Mouse (Mus musculus): ENCODE data around the gene Cnppd1. TPM values are rescaled to one million over a fixed set of nuclear protein-coding genes. Genes with fewer than 3 reads are reported as not detected.

Gene Cnppd1
- polyA plus RNA-seq, 1 experiment from 2014 or later, result 42.4 TPM

- WGBS, result 81% methylated on average over 4 of the region's 4 CpGs
- H3K27me3 ChIP-seq (ENCODE audit: control insufficient read depth, insufficient read depth, low read length), result no peaks in the 10 kb centered on the region
- no peak overlapping the region for H3K4me3 ChIP-seq (replicated peaks; ENCODE audit: low read length)
- no peak overlapping the region for H3K4me2 ChIP-seq (replicated peaks)
- peaks cover 65% of the 10 kb centered on the region for H3K36me3 ChIP-seq (replicated peaks; ENCODE audit: control insufficient read depth, insufficient read depth)
- peaks cover 15% of the 10 kb centered on the region for H3K4me1 ChIP-seq (replicated peaks; ENCODE audit: control insufficient read depth, insufficient read depth, low read length)
- ATAC-seq (ENCODE audit: low FRiP score) (no peak), DNase-seq (ENCODE audit: low spot score) (no peak)
- H3K27ac ChIP-seq, result no peak overlapping the region
- H3K9ac ChIP-seq, result no peak overlapping the region
- H3K9me3 ChIP-seq (ENCODE audit: control insufficient read depth, low read length), result no peaks in the 10 kb centered on the region
Measured at GRCm38 (mm10) chr1:75181377-75181870, 38.9 kb upstream of the Cnppd1 start.

GRCm38 (mm10) chr1:75180741-75181140, 38.2 kb upstream of the Cnppd1 start:
- peaks cover 15% of the 10 kb centered on the region for H3K4me1 ChIP-seq (replicated peaks; ENCODE audit: control insufficient read depth, insufficient read depth, low read length)
- 36% methylated on average over 7 of the region's 7 CpGs for WGBS
- peak overlapping the region; percentile 45; the same call in 1 of the 2 replicates for H3K4me3 ChIP-seq (replicated peaks; ENCODE audit: low read length)
- H3K9me3 ChIP-seq (ENCODE audit: control insufficient read depth, low read length), result no peaks in the 10 kb centered on the region
- no peak overlapping the region for H3K27ac ChIP-seq
- peaks cover 65% of the 10 kb centered on the region for H3K36me3 ChIP-seq (replicated peaks; ENCODE audit: control insufficient read depth, insufficient read depth)
- peak overlapping the region; percentile 89 for H3K4me2 ChIP-seq (replicated peaks)
- H3K9ac ChIP-seq, result no peak overlapping the region
- H3K27me3 ChIP-seq (ENCODE audit: control insufficient read depth, insufficient read depth, low read length), result no peaks in the 10 kb centered on the region
- no peak for DNase-seq (ENCODE audit: low spot score)
- no peak for ATAC-seq (ENCODE audit: low FRiP score)

GRCm38 (mm10) chr1:75180105-75180590, 37.6 kb upstream of the Cnppd1 start, which contains the start of gene Abcb6:
Abcb6 (minus strand) TSS chr1:75180392.
- ATAC-seq (ENCODE audit: low FRiP score) (peak; percentile 93), DNase-seq (ENCODE audit: low spot score) (peak; percentile 91)
- Histone ChIP-seq H3K36me3 (replicated peaks; ENCODE audit: control insufficient read depth, insufficient read depth) (peaks cover 65% of the 10 kb centered on the region), H3K4me2 (replicated peaks) (peak within 1 kb of the TSS; percentile 89), H3K9ac (peak within 1 kb of the TSS; percentile 61), H3K27me3 (ENCODE audit: control insufficient read depth, insufficient read depth, low read length) (no peaks in the 10 kb centered on the region), H3K4me1 (replicated peaks; ENCODE audit: control insufficient read depth, insufficient read depth, low read length) (peaks cover 15% of the 10 kb centered on the region), H3K27ac (peak within 1 kb of the TSS; percentile 38; the same call in 1 of the 2 replicates), H3K9me3 (ENCODE audit: control insufficient read depth, low read length) (no peaks in the 10 kb centered on the region), H3K4me3 (replicated peaks; ENCODE audit: low read length) (peak within 1 kb of the TSS; percentile 45)
- under 1% methylated on average over 31 of the region's 31 CpGs for WGBS

- Histone ChIP-seq H3K4me1 (replicated peaks; ENCODE audit: control insufficient read depth, insufficient read depth, low read length) (peaks cover 15% of the 10 kb centered on the region), H3K27ac (peak overlapping the region; percentile 38; the same call in 1 of the 2 replicates), H3K4me3 (replicated peaks; ENCODE audit: low read length) (peak overlapping the region; percentile 45), H3K9ac (peak overlapping the region; percentile 61), H3K36me3 (replicated peaks; ENCODE audit: control insufficient read depth, insufficient read depth) (peaks cover 63% of the 10 kb centered on the region), H3K4me2 (replicated peaks) (peak overlapping the region; percentile 89), H3K9me3 (ENCODE audit: control insufficient read depth, low read length) (no peaks in the 10 kb centered on the region), H3K27me3 (ENCODE audit: control insufficient read depth, insufficient read depth, low read length) (no peaks in the 10 kb centered on the region)
- ATAC-seq (ENCODE audit: low FRiP score) (peak; percentile 49), DNase-seq (ENCODE audit: low spot score) (peak; percentile 38)
- 6% methylated on average over 23 of the region's 23 CpGs for WGBS
Measured at GRCm38 (mm10) chr1:75179334-75180104, 37.0 kb upstream of the Cnppd1 start.

- peak; percentile 97 for ATAC-seq (ENCODE audit: low FRiP score)
- Histone ChIP-seq H3K27ac (peak within 1 kb of the TSS; percentile 88), H3K36me3 (replicated peaks; ENCODE audit: control insufficient read depth, insufficient read depth) (peaks cover 39% of the 10 kb centered on the region), H3K9ac (peak within 1 kb of the TSS; percentile 80), H3K4me1 (replicated peaks; ENCODE audit: control insufficient read depth, insufficient read depth, low read length) (peaks cover 9% of the 10 kb centered on the region), H3K9me3 (ENCODE audit: control insufficient read depth, low read length) (no peaks in the 10 kb centered on the region), H3K27me3 (ENCODE audit: control insufficient read depth, insufficient read depth, low read length) (no peaks in the 10 kb centered on the region), H3K4me3 (replicated peaks; ENCODE audit: low read length) (peak within 1 kb of the TSS; percentile 79), H3K4me2 (replicated peaks) (peak within 1 kb of the TSS; percentile 68)
- DNase-seq (ENCODE audit: low spot score), result peak; percentile 92
- WGBS, result 1% methylated on average over 57 of the region's 59 CpGs
Measured at GRCm38 (mm10) chr1:75168472-75169464, 26.3 kb upstream of the Cnppd1 start, which contains the start of gene Zfand2b. Zfand2b (plus strand) TSS chr1:75168646.

- DNase-seq (ENCODE audit: low spot score), result no peak
Measured at GRCm38 (mm10) chr1:75168093-75168471, 25.6 kb upstream of the Cnppd1 start.

GRCm38 (mm10) chr1:75160256-75160617, 17.7 kb upstream of the Cnppd1 start:
- H3K4me3 ChIP-seq (replicated peaks; ENCODE audit: low read length), result no peak overlapping the region
- no peaks in the 10 kb centered on the region for H3K36me3 ChIP-seq (replicated peaks; ENCODE audit: control insufficient read depth, insufficient read depth)
- no peak overlapping the region for H3K9ac ChIP-seq
- ATAC-seq (ENCODE audit: low FRiP score), result no peak
- H3K4me1 ChIP-seq (replicated peaks; ENCODE audit: control insufficient read depth, insufficient read depth, low read length), result no peaks in the 10 kb centered on the region
- DNase-seq (ENCODE audit: low spot score), result no peak
- H3K27ac ChIP-seq, result no peak overlapping the region
- no peak overlapping the region for H3K4me2 ChIP-seq (replicated peaks)
- H3K27me3 ChIP-seq (ENCODE audit: control insufficient read depth, insufficient read depth, low read length), result no peaks in the 10 kb centered on the region
- whole genome bisulfite sequencing, result 82% methylated on average over 4 of the region's 4 CpGs
- no peaks in the 10 kb centered on the region for H3K9me3 ChIP-seq (ENCODE audit: control insufficient read depth, low read length)

More at GRCm38 (mm10) chr1:75168093-75168471, 25.6 kb upstream of the Cnppd1 start:
- Histone ChIP-seq H3K36me3 (replicated peaks; ENCODE audit: control insufficient read depth, insufficient read depth) (peaks cover 33% of the 10 kb centered on the region), H3K4me2 (replicated peaks) (peak overlapping the region; percentile 68), H3K4me3 (replicated peaks; ENCODE audit: low read length) (peak overlapping the region; percentile 79), H3K27me3 (ENCODE audit: control insufficient read depth, insufficient read depth, low read length) (no peaks in the 10 kb centered on the region), H3K9me3 (ENCODE audit: control insufficient read depth, low read length) (no peaks in the 10 kb centered on the region), H3K27ac (peak overlapping the region; percentile 88), H3K9ac (peak overlapping the region; percentile 80), H3K4me1 (replicated peaks; ENCODE audit: control insufficient read depth, insufficient read depth, low read length) (peaks cover 9% of the 10 kb centered on the region)
- ATAC-seq (ENCODE audit: low FRiP score), result no peak
- WGBS, result 7% methylated on average over 7 of the region's 7 CpGs

- WGBS, result 73% methylated on average over 5 of the region's 5 CpGs
- H3K4me1 ChIP-seq (replicated peaks; ENCODE audit: control insufficient read depth, insufficient read depth, low read length), result no peaks in the 10 kb centered on the region
- DNase-seq (ENCODE audit: low spot score), result no peak
- no peaks in the 10 kb centered on the region for H3K9me3 ChIP-seq (ENCODE audit: control insufficient read depth, low read length)
- no peak overlapping the region for H3K4me2 ChIP-seq (replicated peaks)
- no peak for ATAC-seq (ENCODE audit: low FRiP score)
- H3K27ac ChIP-seq, result no peak overlapping the region
- H3K36me3 ChIP-seq (replicated peaks; ENCODE audit: control insufficient read depth, insufficient read depth), result no peaks in the 10 kb centered on the region
- no peak overlapping the region for H3K4me3 ChIP-seq (replicated peaks; ENCODE audit: low read length)
- H3K27me3 ChIP-seq (ENCODE audit: control insufficient read depth, insufficient read depth, low read length), result no peaks in the 10 kb centered on the region
- H3K9ac ChIP-seq, result no peak overlapping the region
Measured at GRCm38 (mm10) chr1:75159540-75160255, 17.2 kb upstream of the Cnppd1 start.

All from hindbrain, embryonic 14.5 days (tissue).